28 mouse cellular contexts compared by ENCODE assay signal in the genomic region with DNA sequence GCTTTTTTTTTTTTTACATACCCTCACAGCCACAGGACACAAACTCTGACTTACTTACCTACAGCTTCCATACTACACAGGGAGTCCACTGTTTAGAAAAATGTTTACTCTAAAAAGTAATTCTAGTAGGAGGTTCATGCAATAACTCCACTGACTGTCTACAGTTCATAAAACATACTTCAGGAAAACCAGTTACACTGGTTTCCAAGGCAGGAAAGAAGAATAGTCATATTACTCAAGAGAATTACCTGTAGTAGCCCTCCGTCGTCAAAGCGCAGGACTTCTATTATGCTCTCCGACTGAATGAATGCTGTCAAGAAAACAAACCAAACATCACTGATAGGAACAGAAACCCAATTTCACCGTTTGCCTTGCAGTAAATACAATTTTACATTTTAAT. TPM values are rescaled to one million over a fixed set of nuclear protein-coding genes. Genes with fewer than 3 reads are reported as not detected.
DNase-seq lines count a peak whose midpoint lies in the region; ATAC-seq and TF ChIP-seq lines count a peak whose summit lies in the region.
"Had no signal": no experiment of that assay in that cellular context is flagged by ENCODE, and none has a peak within 500 bp of the region (broad histone marks: within the 10 kb centered on the region; RNA-seq: fewer than 3 reads in every experiment).

No protein-coding gene starts in this region.

- H3K36me3 ChIP-seq in lung, embryonic 15.5 days: 0 out of 2 replicates have a peak, but pooled peaks cover 3% of the 10 kb centered on the region
- peaks cover 19% of the 10 kb centered on the region for H3K36me3 ChIP-seq in intestine, embryonic 14.5 days (ENCODE audit: control insufficient read depth, insufficient read depth, low read length)
- H3K36me3 ChIP-seq in stomach, postnatal 0 days (ENCODE audit: control insufficient read depth, insufficient read depth, low read length): peaks cover 3% of the 10 kb centered on the region; the same call in 1 of the 2 replicates
- H3K36me3 ChIP-seq in heart, embryonic 11.5 days (ENCODE audit: control insufficient read depth, insufficient read depth, low read length): no peaks in the 10 kb centered on the region
- H3K36me3 ChIP-seq: midbrain, embryonic 15.5 days had no signal

- no peaks in the 10 kb centered on the region for H3K27me3 ChIP-seq in lung, embryonic 15.5 days
- H3K27me3 ChIP-seq in intestine, embryonic 14.5 days (replicated peaks; ENCODE audit: control insufficient read depth, insufficient read depth, low read length): no peaks in the 10 kb centered on the region
- H3K27me3 ChIP-seq in stomach, postnatal 0 days (ENCODE audit: control insufficient read depth, insufficient read depth, low read length): no peaks in the 10 kb centered on the region
- H3K27me3 ChIP-seq in heart, embryonic 11.5 days (ENCODE audit: control insufficient read depth, insufficient read depth, low read length): no peaks in the 10 kb centered on the region
- H3K27me3 ChIP-seq: embryonic facial prominence, embryonic 15.5 days; forebrain, embryonic 13.5 days; heart, embryonic 12.5 days; hindbrain, embryonic 13.5 days; limb, embryonic 13.5 days; midbrain, embryonic 15.5 days had no signal

- H3K27ac ChIP-seq in lung, embryonic 15.5 days: peak overlapping the region; percentile 30; the same call in 1 of the 2 replicates
- H3K27ac ChIP-seq in intestine, embryonic 14.5 days (ENCODE audit: low read depth): no peak overlapping the region
- H3K27ac ChIP-seq in stomach, postnatal 0 days (replicated peaks): peak overlapping the region; percentile 53; the same call in 1 of the 2 replicates
- H3K27ac ChIP-seq in heart, embryonic 11.5 days (ENCODE audit: low read depth, low read length): no peak overlapping the region
- H3K27ac ChIP-seq: embryonic facial prominence, embryonic 15.5 days; forebrain, embryonic 13.5 days; hindbrain, embryonic 13.5 days; limb, embryonic 13.5 days; midbrain, embryonic 10.5 days; midbrain, embryonic 15.5 days had no signal

- no peak for DNase-seq in lung, postnatal 14 days
- peak; percentile 18 for DNase-seq in intestine, embryonic 14.5 days (ENCODE audit: low spot score)
- peak; percentile 41 for DNase-seq in lung, postnatal 25 days (ENCODE audit: low spot score)
- DNase-seq in stomach, postnatal 0 days (ENCODE audit: low spot score): no peak
- no peak for DNase-seq in adrenal gland, adult 8-10 months
- DNase-seq: adrenal gland, postnatal 25 days; cerebellum, adult 11-12 months; cerebellum, adult 9-11 months; embryo, embryonic 11 days; gastrocnemius, postnatal 25 days; heart, adult 18-20 months; heart, postnatal 4 days; kidney, adult 8-10 months; kidney, postnatal 10 days; right cerebral cortex, adult 18-20 months; spleen, adult 18-20 months; thymus, postnatal 14 days had no signal

- TF ChIP-seq EP300 in stomach, postnatal 0 days (optimal IDR thresholded peaks at IDR 0.05): no peak

- no peak overlapping the region for H3K9ac ChIP-seq in lung, embryonic 15.5 days
- no peak overlapping the region for H3K9ac ChIP-seq in intestine, embryonic 14.5 days (ENCODE audit: low read length)
- no peak overlapping the region; the same call in 1 of the 2 replicates for H3K9ac ChIP-seq in stomach, postnatal 0 days (ENCODE audit: low read length)
- no peak overlapping the region for H3K9ac ChIP-seq in heart, embryonic 11.5 days (ENCODE audit: low read depth, low read length)
- H3K9ac ChIP-seq: embryonic facial prominence, embryonic 15.5 days; forebrain, embryonic 13.5 days; heart, embryonic 12.5 days; hindbrain, embryonic 13.5 days; limb, embryonic 13.5 days; midbrain, embryonic 15.5 days had no signal

- ATAC-seq in lung, embryonic 15.5 days (ENCODE audit: borderline replicate concordance, extremely low read depth, low FRiP score, low TSS enrichment): no peak
- ATAC-seq in intestine, embryonic 14.5 days (replicated peaks; ENCODE audit: low FRiP score, low TSS enrichment, low read depth): no peak
- ATAC-seq in stomach, postnatal 0 days (ENCODE audit: low FRiP score, low TSS enrichment): peak; percentile 21; the same call in 1 of the 2 replicates
- ATAC-seq in heart, embryonic 11.5 days (replicated peaks; ENCODE audit: insufficient number of reproducible peaks, low FRiP score, low TSS enrichment): no peak
- ATAC-seq: CD4-positive, CD25-positive, alpha-beta regulatory T cell, adult 4 months; forebrain, embryonic 13.5 days; midbrain, embryonic 15.5 days had no signal

- H3K4me3 ChIP-seq in lung, embryonic 15.5 days: no peak overlapping the region
- H3K4me3 ChIP-seq in intestine, embryonic 14.5 days (ENCODE audit: low read depth, low read length): no peak overlapping the region
- no peak overlapping the region for H3K4me3 ChIP-seq in stomach, postnatal 0 days (ENCODE audit: low read depth, low read length)
- H3K4me3 ChIP-seq in heart, embryonic 11.5 days (ENCODE audit: low read depth, low read length): no peak overlapping the region
- H3K4me3 ChIP-seq: embryonic facial prominence, embryonic 15.5 days; forebrain, embryonic 13.5 days; heart, embryonic 12.5 days; hindbrain, embryonic 13.5 days; limb, embryonic 13.5 days; midbrain, embryonic 10.5 days; midbrain, embryonic 15.5 days had no signal

- H3K4me2 ChIP-seq in lung, embryonic 15.5 days: no peak overlapping the region
- no peak overlapping the region for H3K4me2 ChIP-seq in intestine, embryonic 14.5 days (ENCODE audit: low read length)
- no peak overlapping the region for H3K4me2 ChIP-seq in stomach, postnatal 0 days (replicated peaks; ENCODE audit: low read depth)
- H3K4me2 ChIP-seq in heart, embryonic 11.5 days: no peak overlapping the region
- H3K4me2 ChIP-seq: embryonic facial prominence, embryonic 15.5 days; forebrain, embryonic 13.5 days; heart, embryonic 12.5 days; hindbrain, embryonic 13.5 days; limb, embryonic 13.5 days; liver, embryonic 11.5 days; midbrain, embryonic 15.5 days had no signal

- H3K4me1 ChIP-seq in lung, embryonic 15.5 days: peaks cover 35% of the 10 kb centered on the region
- peaks cover 17% of the 10 kb centered on the region for H3K4me1 ChIP-seq in intestine, embryonic 14.5 days (replicated peaks; ENCODE audit: control insufficient read depth, insufficient read depth, low read length)
- H3K4me1 ChIP-seq in stomach, postnatal 0 days (replicated peaks; ENCODE audit: control insufficient read depth, insufficient read depth): peaks cover 6% of the 10 kb centered on the region; the same call in 1 of the 2 replicates
- H3K4me1 ChIP-seq in heart, embryonic 11.5 days (ENCODE audit: control insufficient read depth, insufficient read depth, low read length): peaks cover 31% of the 10 kb centered on the region

- no peak for TF ChIP-seq CTCF in stomach, postnatal 0 days (IDR thresholded peaks at IDR 0.05; ENCODE audit: low read depth)

- no peaks in the 10 kb centered on the region for H3K9me3 ChIP-seq in lung, embryonic 15.5 days
- no peaks in the 10 kb centered on the region for H3K9me3 ChIP-seq in intestine, embryonic 14.5 days (ENCODE audit: control insufficient read depth, low read length)
- no peaks in the 10 kb centered on the region for H3K9me3 ChIP-seq in stomach, postnatal 0 days (ENCODE audit: control insufficient read depth, low read length)
- no peaks in the 10 kb centered on the region for H3K9me3 ChIP-seq in heart, embryonic 11.5 days (replicated peaks; ENCODE audit: control insufficient read depth, low read length)
- H3K9me3 ChIP-seq: embryonic facial prominence, embryonic 15.5 days; forebrain, embryonic 13.5 days; heart, embryonic 12.5 days; hindbrain, embryonic 13.5 days; limb, embryonic 13.5 days; midbrain, embryonic 10.5 days; midbrain, embryonic 15.5 days had no signal

- WGBS in lung, embryonic 15.5 days: 67% methylated on average over 5 of the region's 5 CpGs
- 76% methylated on average over 5 of the region's 5 CpGs for WGBS in intestine, embryonic 14.5 days
- 47% methylated on average over 5 of the region's 5 CpGs for whole genome bisulfite sequencing in stomach, postnatal 0 days
- WGBS in heart, embryonic 11.5 days (ENCODE audit: insufficient replicate concordance): 92% methylated on average over 5 of the region's 5 CpGs

RNA-seq across cellular contexts. Expression of gene Tmem131, which starts 54.5 kb away (rescaled TPM):
- 9.9 and 11.4 TPM in 2 replicates for polyA plus RNA-seq in lung, embryonic 15.5 days (2015; fragmentation: Nextera tagmentation; extraction: Ambion mirVana)
- polyA plus RNA-seq in intestine, embryonic 14.5 days (2014; fragmentation: Nextera tagmentation; extraction: Ambion mirVana): 28.2 and 28.6 TPM in 2 replicates
- polyA plus RNA-seq in stomach, postnatal 0 days (2015; fragmentation: Nextera tagmentation; extraction: Ambion mirVana): 6.1 and 6.8 TPM in 2 replicates
- 10 to 100 TPM; 38.4 to 51.7 (median 48.2) TPM for total RNA-seq in adrenal gland, adult 8-10 months (2022)
- polyA plus RNA-seq in heart, embryonic 11.5 days (2014; fragmentation: Nextera tagmentation; extraction: Ambion mirVana): 10.6 and 11.4 TPM in 2 replicates

Comparison
In these comparisons a context has a peak if more than half of its experiments do, and no peak if none do; other contexts are left out.
1. DNase-seq: peak in intestine, embryonic 14.5 days (single experiment) and lung, postnatal 25 days (single experiment); none in lung, postnatal 14 days (single experiment), stomach, postnatal 0 days (single experiment) and adrenal gland, adult 8-10 months (single experiment).
2. H3K27ac ChIP-seq: peak in lung, embryonic 15.5 days (single experiment) and stomach, postnatal 0 days (single experiment); none in intestine, embryonic 14.5 days (single experiment) and heart, embryonic 11.5 days (single experiment).